Mouse (Mus musculus): ENCODE results near the gene Sptlc2. TPM values are rescaled to one million over a fixed set of nuclear protein-coding genes. Genes with fewer than 3 reads are reported as not detected.

Sptlc2 gene
- polyA plus RNA-seq, 1 experiment from 2014 or later: 50.9 TPM

- Histone ChIP-seq H3K4me1 (peaks cover 9% of the 10 kb centered on the region), H3K36me3 (no peaks in the 10 kb centered on the region), H3K4me3 (no peak overlapping the region), H3K27me3 (ENCODE audit: low read depth, poor library complexity, severe bottlenecking) (no peaks in the 10 kb centered on the region), H3K27ac (replicated peaks) (no peak overlapping the region), H3K9me3 (replicated peaks) (no peaks in the 10 kb centered on the region)
- 65% methylated on average over 7 of the region's 7 CpGs for WGBS
- DNase-seq (ENCODE audit: low spot score): no peak
Observed at GRCm38 (mm10) chr12:87410999-87411398, 22.8 kb upstream of the Sptlc2 start.

DNA sequence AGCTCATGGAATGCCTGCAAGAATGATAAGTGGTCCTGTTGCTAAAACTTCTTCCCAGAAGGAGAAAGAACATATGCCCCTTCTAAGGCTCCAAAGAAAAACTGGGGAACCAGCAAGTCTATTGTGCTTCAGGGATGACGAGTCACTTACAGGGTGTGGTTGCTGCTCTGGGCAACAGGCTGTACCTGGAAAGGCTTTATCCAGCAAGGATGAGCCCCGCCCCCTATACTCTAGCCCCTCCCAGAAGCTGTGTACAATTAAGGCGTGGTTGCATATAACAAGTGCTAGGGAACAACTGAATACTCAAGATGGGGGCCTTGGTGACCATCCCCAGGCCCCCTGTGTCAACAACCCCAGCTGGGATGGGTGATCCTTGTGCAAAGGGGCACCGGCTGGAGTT is 21.0 kb upstream of the Sptlc2 start:
- no peak overlapping the region for H3K4me3 ChIP-seq
- H3K27me3 ChIP-seq (ENCODE audit: low read depth, poor library complexity, severe bottlenecking): no peaks in the 10 kb centered on the region
- H3K9me3 ChIP-seq (replicated peaks): no peaks in the 10 kb centered on the region
- DNase-seq (ENCODE audit: low spot score): no peak
- H3K36me3 ChIP-seq: no peaks in the 10 kb centered on the region
- no peak overlapping the region for H3K27ac ChIP-seq (replicated peaks)
- H3K4me1 ChIP-seq: peaks cover 9% of the 10 kb centered on the region
- 79% methylated on average over 4 of the region's 4 CpGs for WGBS

DNA sequence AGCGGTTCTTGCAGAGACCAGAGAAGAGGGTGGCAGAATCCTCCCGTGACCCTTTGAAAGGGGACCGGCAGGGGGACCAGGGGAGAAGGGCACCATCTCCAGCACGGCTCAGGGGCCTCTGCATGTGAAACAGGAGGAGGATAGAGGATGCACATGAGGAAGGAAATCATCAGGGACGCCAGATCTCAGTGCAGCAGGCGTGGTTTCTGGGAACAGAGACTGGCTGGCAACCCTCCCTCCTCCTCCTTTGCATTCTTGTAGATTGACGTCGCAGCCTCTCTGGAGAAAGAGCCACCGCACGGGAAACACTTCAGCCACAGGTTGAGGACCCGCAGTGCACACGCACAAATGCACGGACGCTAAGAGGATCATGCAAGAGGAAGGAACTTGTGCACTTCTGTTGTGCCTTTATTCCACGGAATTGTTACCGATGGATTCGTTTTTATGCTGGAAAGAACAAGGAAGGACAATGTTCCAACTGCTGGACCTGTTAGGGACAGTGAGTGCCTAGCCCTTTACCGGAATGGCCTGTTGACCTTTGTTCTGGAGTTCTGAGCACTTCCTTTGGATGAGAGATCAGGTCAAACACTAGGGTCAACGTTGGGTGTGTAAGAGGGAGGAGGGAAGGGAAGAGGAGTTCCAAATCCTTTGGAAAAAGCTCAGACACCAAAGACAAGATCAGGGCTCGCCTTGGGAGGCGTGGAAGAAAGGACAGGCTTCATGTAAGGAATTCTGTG is 19.9 kb upstream of the Sptlc2 start:
- peaks cover 9% of the 10 kb centered on the region for H3K4me1 ChIP-seq
- no peaks in the 10 kb centered on the region for H3K36me3 ChIP-seq
- H3K4me3 ChIP-seq: no peak overlapping the region
- 46% methylated on average over 21 of the region's 21 CpGs for WGBS
- peak overlapping the region; percentile 15; the same call in 1 of the 2 replicates for H3K27ac ChIP-seq (replicated peaks)
- no peaks in the 10 kb centered on the region for H3K9me3 ChIP-seq (replicated peaks)
- DNase-seq (ENCODE audit: low spot score): peak; percentile 24
- no peaks in the 10 kb centered on the region for H3K27me3 ChIP-seq (ENCODE audit: low read depth, poor library complexity, severe bottlenecking)

GRCm38 (mm10) chr12:87405721-87406120 is 17.6 kb upstream of the Sptlc2 start:
- DNase-seq (ENCODE audit: low spot score): no peak
- Histone ChIP-seq H3K27me3 (ENCODE audit: low read depth, poor library complexity, severe bottlenecking) (no peaks in the 10 kb centered on the region), H3K36me3 (no peaks in the 10 kb centered on the region), H3K4me3 (no peak overlapping the region), H3K4me1 (peaks cover 9% of the 10 kb centered on the region), H3K9me3 (replicated peaks) (no peaks in the 10 kb centered on the region), H3K27ac (replicated peaks) (no peak overlapping the region)
- WGBS: 76% methylated on average over 3 of the region's 3 CpGs

GRCm38 (mm10) chr12:87405165-87405564 is 17.0 kb upstream of the Sptlc2 start:
- Histone ChIP-seq H3K4me3 (no peak overlapping the region), H3K4me1 (peaks cover 9% of the 10 kb centered on the region), H3K36me3 (no peaks in the 10 kb centered on the region), H3K27ac (replicated peaks) (no peak overlapping the region), H3K27me3 (ENCODE audit: low read depth, poor library complexity, severe bottlenecking) (no peaks in the 10 kb centered on the region), H3K9me3 (replicated peaks) (no peaks in the 10 kb centered on the region)
- DNase-seq (ENCODE audit: low spot score): no peak
- 90% methylated on average over 4 of the region's 4 CpGs for whole genome bisulfite sequencing

DNA sequence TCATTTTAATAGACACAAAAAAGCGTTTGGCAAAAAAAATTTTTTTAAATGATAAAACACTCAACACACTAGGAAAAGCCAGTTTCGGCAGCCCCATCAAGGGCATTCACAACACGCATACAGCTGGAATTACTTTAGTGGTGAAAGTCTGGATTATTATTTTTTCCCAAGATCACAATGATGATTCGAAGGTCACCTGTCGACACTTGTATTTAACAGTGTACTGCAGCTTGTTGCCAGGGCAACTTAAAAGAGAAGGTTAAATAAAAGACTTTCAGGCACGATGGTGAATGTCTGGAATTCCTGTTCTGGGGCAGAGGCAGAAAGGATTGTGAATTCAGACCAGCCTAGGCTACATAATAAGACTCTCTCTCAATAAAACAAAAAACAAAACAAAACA is 13.7 kb upstream of the Sptlc2 start:
- Histone ChIP-seq H3K27me3 (ENCODE audit: low read depth, poor library complexity, severe bottlenecking) (no peaks in the 10 kb centered on the region), H3K36me3 (no peaks in the 10 kb centered on the region), H3K4me3 (no peak overlapping the region), H3K4me1 (no peaks in the 10 kb centered on the region), H3K27ac (replicated peaks) (no peak overlapping the region), H3K9me3 (replicated peaks) (no peaks in the 10 kb centered on the region)
- 70% methylated on average over 6 of the region's 6 CpGs for WGBS
- DNase-seq (ENCODE audit: low spot score): no peak

- 86% methylated on average over 10 of the region's 10 CpGs for WGBS
- no peaks in the 10 kb centered on the region for H3K27me3 ChIP-seq (ENCODE audit: low read depth, poor library complexity, severe bottlenecking)
- no peak overlapping the region for H3K27ac ChIP-seq (replicated peaks)
- H3K9me3 ChIP-seq (replicated peaks): no peaks in the 10 kb centered on the region
- H3K4me3 ChIP-seq: no peak overlapping the region
- no peaks in the 10 kb centered on the region for H3K4me1 ChIP-seq
- DNase-seq (ENCODE audit: low spot score): no peak
- no peaks in the 10 kb centered on the region for H3K36me3 ChIP-seq
Observed at GRCm38 (mm10) chr12:87399119-87399819, 11.1 kb upstream of the Sptlc2 start.

- 78% methylated on average over 4 of the region's 4 CpGs for WGBS
- H3K27me3 ChIP-seq (ENCODE audit: low read depth, poor library complexity, severe bottlenecking): no peaks in the 10 kb centered on the region
- H3K27ac ChIP-seq (replicated peaks): no peak overlapping the region
- H3K9me3 ChIP-seq (replicated peaks): no peaks in the 10 kb centered on the region
- H3K36me3 ChIP-seq: no peaks in the 10 kb centered on the region
- H3K4me3 ChIP-seq: no peak overlapping the region
- no peaks in the 10 kb centered on the region for H3K4me1 ChIP-seq
- no peak for DNase-seq (ENCODE audit: low spot score)
Observed at GRCm38 (mm10) chr12:87397811-87398417, 9.8 kb upstream of the Sptlc2 start.

DNA sequence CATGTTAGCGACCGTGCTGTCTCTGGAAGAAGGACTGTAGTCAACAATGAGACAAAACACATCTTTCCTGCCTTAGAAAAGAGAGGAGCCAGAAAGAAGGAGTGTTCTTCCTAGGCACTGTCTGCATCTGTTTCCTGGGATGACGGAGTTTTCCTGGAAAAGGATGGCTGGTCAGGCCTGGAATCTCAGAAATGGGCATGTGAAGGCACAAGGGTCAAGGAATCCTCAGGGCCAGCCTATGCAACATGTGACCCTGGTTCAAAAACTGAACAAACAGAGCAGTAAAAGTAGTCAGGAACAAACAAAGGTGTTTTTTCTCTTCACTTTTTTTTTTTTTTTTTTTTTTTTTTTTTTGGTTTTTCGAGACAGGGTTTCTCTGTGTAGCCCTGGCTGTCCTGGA is 9.0 kb upstream of the Sptlc2 start:
- 84% methylated on average over 4 of the region's 4 CpGs for WGBS
- Histone ChIP-seq H3K9me3 (replicated peaks) (no peaks in the 10 kb centered on the region), H3K27ac (replicated peaks) (no peak overlapping the region), H3K27me3 (ENCODE audit: low read depth, poor library complexity, severe bottlenecking) (no peaks in the 10 kb centered on the region), H3K36me3 (no peaks in the 10 kb centered on the region), H3K4me1 (no peaks in the 10 kb centered on the region), H3K4me3 (no peak overlapping the region)
- no peak for DNase-seq (ENCODE audit: low spot score)

DNA sequence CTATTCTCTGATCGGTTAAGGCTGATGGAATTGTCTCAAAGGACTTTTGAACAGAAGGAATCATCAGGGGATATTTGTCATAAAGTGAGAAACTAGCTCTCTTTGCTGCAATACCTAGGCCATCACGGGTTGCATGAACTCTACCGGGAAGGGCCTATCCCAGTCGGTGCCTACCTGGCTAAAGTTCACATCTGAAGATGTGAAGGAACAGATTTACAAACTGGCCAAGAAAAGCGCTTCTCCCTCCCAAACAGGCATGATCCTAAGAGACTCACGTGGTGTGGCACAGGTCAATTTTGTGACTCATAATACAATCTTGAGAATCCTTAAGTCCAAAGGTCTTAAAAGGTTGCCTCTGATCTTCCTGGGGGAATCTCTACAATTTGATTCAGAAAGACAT is 6.2 kb upstream of the Sptlc2 start:
- H3K27me3 ChIP-seq (ENCODE audit: low read depth, poor library complexity, severe bottlenecking): no peaks in the 10 kb centered on the region
- 88% methylated on average over 6 of the region's 6 CpGs for WGBS
- no peaks in the 10 kb centered on the region for H3K36me3 ChIP-seq
- no peaks in the 10 kb centered on the region for H3K4me1 ChIP-seq
- no peak overlapping the region for H3K4me3 ChIP-seq
- H3K9me3 ChIP-seq (replicated peaks): no peaks in the 10 kb centered on the region
- H3K27ac ChIP-seq (replicated peaks): no peak overlapping the region
- no peak for DNase-seq (ENCODE audit: low spot score)

DNA sequence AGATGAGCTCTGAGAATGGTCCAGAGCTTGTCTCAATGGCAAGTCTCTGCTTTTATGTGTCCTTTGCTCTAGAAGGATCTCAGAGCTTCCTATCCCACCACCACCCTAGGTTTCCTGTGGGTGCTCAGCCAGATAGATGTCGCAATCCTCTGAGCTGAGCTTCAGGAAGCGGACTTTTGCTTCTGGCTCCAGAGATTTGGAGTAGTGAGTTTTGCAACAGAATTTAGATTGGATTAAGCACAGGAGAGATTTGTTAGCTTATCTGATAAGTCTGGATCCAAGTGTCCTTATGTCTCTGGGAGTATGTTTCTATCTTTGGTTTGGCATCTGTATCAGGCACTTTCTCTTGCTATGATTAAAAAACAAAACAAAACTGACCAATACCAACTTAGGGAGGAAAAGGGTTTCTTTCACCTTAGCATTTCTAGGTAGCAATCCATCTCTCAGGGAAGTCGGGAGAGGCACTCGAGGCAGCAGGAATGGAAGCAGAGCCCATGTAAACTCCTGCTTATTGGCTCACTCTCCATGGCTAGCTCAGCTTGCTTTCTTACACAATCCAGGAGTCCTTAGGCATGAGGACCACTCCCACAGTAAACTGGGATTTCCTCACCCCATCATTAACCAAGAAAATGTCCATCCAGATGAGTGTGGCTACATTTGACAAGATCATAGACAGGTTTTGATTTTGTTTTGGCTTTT is 5.4 kb upstream of the Sptlc2 start:
- Histone ChIP-seq H3K4me1 (no peaks in the 10 kb centered on the region; the same call in 1 of the 2 replicates), H3K27ac (replicated peaks) (no peak overlapping the region), H3K4me3 (no peak overlapping the region), H3K27me3 (ENCODE audit: low read depth, poor library complexity, severe bottlenecking) (no peaks in the 10 kb centered on the region), H3K9me3 (replicated peaks) (no peaks in the 10 kb centered on the region), H3K36me3 (no peaks in the 10 kb centered on the region)
- DNase-seq (ENCODE audit: low spot score): no peak
- WGBS: 85% methylated on average over 4 of the region's 4 CpGs

GRCm38 (mm10) chr12:87391355-87391754 is 3.2 kb upstream of the Sptlc2 start:
- Histone ChIP-seq H3K27me3 (ENCODE audit: low read depth, poor library complexity, severe bottlenecking) (no peaks in the 10 kb centered on the region), H3K4me1 (peaks cover 12% of the 10 kb centered on the region), H3K36me3 (no peaks in the 10 kb centered on the region), H3K27ac (replicated peaks) (no peak overlapping the region), H3K4me3 (no peak overlapping the region), H3K9me3 (replicated peaks) (no peaks in the 10 kb centered on the region)
- no peak for DNase-seq (ENCODE audit: low spot score)

- Histone ChIP-seq H3K4me3 (peak overlapping the region; percentile 97), H3K9me3 (replicated peaks) (no peaks in the 10 kb centered on the region), H3K27me3 (ENCODE audit: low read depth, poor library complexity, severe bottlenecking) (no peaks in the 10 kb centered on the region), H3K36me3 (no peaks in the 10 kb centered on the region), H3K27ac (replicated peaks) (no peak overlapping the region), H3K4me1 (peaks cover 18% of the 10 kb centered on the region)
- whole genome bisulfite sequencing: 79% methylated on average over 3 of the region's 3 CpGs
- no peak for DNase-seq (ENCODE audit: low spot score)
Observed at GRCm38 (mm10) chr12:87389231-87389630, 1.1 kb upstream of the Sptlc2 start.

All from midbrain, embryonic 10.5 days (tissue).